Mouse (Mus musculus): ENCODE data around the gene Rtf1. TPM values are rescaled to one million over a fixed set of nuclear protein-coding genes. Genes with fewer than 3 reads are reported as not detected.

The Rtf1 gene
- polyA plus RNA-seq, 2 experiments: 32.3 to 33.2 TPM

DNA sequence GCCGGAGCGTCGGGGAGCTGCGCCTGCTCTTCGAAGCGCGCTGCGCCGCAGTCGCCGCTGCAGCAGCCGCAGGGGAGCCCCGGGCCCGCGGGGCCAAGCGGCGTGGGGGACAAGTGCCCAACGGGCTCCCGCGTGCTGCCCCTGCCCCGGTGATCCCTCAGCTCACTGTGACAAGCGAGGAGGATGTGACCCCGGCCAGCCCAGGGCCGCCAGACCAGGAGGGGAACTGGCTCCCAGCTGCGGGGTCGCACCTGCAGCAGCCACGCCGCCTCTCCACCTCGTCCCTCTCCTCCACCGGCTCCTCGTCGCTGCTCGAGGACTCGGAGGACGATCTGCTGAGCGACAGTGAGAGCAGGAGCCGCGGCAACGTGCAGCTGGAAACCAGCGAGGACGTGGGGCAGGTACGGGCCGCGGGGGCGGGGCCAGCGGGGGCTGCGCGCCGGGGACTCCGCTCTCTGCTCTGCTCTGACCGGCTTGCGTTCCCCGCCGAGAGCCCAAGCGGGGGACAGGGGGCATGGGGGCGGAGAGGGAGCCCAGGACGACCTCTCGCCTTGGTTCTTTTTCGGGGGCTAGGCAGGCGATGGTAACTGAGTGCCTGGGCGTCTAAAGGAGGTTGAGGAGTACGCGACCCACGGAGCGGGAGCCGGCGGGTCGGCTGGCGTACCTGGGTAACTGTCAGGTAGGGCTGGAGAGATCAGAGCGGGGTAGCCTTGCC lies 67.8 kb downstream of the Rtf1 start:
- no peak for ATAC-seq (ENCODE audit: low FRiP score, low read depth)
- Histone ChIP-seq H3K4me3 (replicated peaks; ENCODE audit: low read length) (peak overlapping the region; percentile 65), H3K27me3 (ENCODE audit: control insufficient read depth, insufficient read depth, low read length) (peaks cover 39% of the 10 kb centered on the region), H3K27ac (replicated peaks; ENCODE audit: low read depth, low read length) (no peak overlapping the region), H3K9me3 (ENCODE audit: control insufficient read depth, low read length) (no peaks in the 10 kb centered on the region), H3K9ac (ENCODE audit: low read depth, low read length, severe bottlenecking) (peak overlapping the region; percentile 46), H3K36me3 (ENCODE audit: control insufficient read depth, insufficient read depth, low read length) (no peaks in the 10 kb centered on the region), H3K4me1 (ENCODE audit: control insufficient read depth, insufficient read depth, low read length) (peaks cover 16% of the 10 kb centered on the region), H3K4me2 (replicated peaks; ENCODE audit: low read depth, low read length, severe bottlenecking) (peak overlapping the region; percentile 100)
- 1% methylated on average over 45 of the region's 70 CpGs for WGBS
- TF ChIP-seq POLR2A (IDR thresholded peaks at IDR 0.05; ENCODE audit: borderline replicate concordance, extremely low read depth, insufficient read depth, insufficient read length): no peak
- no peak for DNase-seq (ENCODE audit: low spot score)

DNA sequence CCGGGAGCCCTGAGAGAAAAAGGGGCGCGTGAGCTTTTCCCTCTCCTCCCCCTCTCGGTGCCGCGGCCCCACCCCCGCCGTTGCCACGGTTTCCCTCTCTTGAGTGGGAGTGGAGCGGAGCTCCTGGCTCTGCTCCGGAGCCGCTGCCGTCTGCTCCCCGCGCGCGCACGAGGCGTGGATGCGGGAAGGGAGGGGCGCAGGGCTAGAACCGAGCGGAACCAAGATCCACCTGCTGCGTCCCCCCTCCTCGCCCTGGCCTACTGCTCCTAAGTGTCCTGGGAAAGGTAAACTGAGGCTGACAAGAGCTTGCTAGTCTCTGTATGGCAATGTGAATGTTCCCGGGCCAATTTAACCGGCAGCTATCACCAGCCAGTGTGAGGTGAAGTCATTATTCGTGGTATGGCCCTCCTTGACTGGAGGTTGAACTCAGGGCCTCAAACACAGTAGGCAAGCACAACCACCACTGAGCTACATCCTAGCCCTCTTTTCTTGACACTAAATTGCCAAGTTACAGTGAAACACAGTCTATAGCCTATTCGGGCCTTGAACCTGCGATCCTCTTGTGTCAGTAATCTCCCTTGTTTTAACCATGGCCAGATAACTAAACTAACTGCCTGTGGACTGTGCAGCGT lies 68.4 kb downstream of the Rtf1 start:
- WGBS: 9% methylated on average over 28 of the region's 31 CpGs
- Histone ChIP-seq H3K4me2 (replicated peaks; ENCODE audit: low read depth, low read length, severe bottlenecking) (peak overlapping the region; percentile 100), H3K9ac (ENCODE audit: low read depth, low read length, severe bottlenecking) (no peak overlapping the region), H3K9me3 (ENCODE audit: control insufficient read depth, low read length) (no peaks in the 10 kb centered on the region), H3K4me3 (replicated peaks; ENCODE audit: low read length) (peak overlapping the region; percentile 65), H3K27me3 (ENCODE audit: control insufficient read depth, insufficient read depth, low read length) (peaks cover 39% of the 10 kb centered on the region), H3K27ac (replicated peaks; ENCODE audit: low read depth, low read length) (no peak overlapping the region), H3K36me3 (ENCODE audit: control insufficient read depth, insufficient read depth, low read length) (no peaks in the 10 kb centered on the region), H3K4me1 (ENCODE audit: control insufficient read depth, insufficient read depth, low read length) (peaks cover 16% of the 10 kb centered on the region)
- DNase-seq (ENCODE audit: low spot score) (no peak), ATAC-seq (ENCODE audit: low FRiP score, low read depth) (no peak)
- TF ChIP-seq POLR2A (IDR thresholded peaks at IDR 0.05; ENCODE audit: borderline replicate concordance, extremely low read depth, insufficient read depth, insufficient read length): no peak

DNA sequence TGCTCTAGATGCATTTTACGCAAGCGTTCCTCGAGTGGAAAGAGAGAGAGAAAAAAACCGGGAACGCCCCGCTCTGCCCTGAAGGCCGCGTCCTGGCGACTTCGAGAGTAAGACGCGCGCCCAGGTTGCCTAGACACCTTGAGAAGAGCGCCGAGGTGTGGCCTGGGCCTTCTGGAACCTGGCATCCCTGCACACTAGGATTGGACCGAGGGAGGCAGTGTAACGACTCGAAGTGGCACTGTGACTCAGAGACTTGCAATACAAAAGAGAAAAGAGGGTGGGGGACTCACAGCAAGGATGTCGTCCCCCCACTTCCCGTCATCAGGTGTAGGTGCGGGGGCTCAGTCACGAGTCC lies 68.9 kb downstream of the Rtf1 start:
- ATAC-seq (ENCODE audit: low FRiP score, low read depth) (no peak), DNase-seq (ENCODE audit: low spot score) (no peak)
- Histone ChIP-seq H3K36me3 (ENCODE audit: control insufficient read depth, insufficient read depth, low read length) (no peaks in the 10 kb centered on the region), H3K27me3 (ENCODE audit: control insufficient read depth, insufficient read depth, low read length) (peaks cover 39% of the 10 kb centered on the region), H3K27ac (replicated peaks; ENCODE audit: low read depth, low read length) (no peak overlapping the region), H3K4me1 (ENCODE audit: control insufficient read depth, insufficient read depth, low read length) (peaks cover 16% of the 10 kb centered on the region), H3K9me3 (ENCODE audit: control insufficient read depth, low read length) (no peaks in the 10 kb centered on the region), H3K4me2 (replicated peaks; ENCODE audit: low read depth, low read length, severe bottlenecking) (peak overlapping the region; percentile 35; the same call in 1 of the 2 replicates), H3K4me3 (replicated peaks; ENCODE audit: low read length) (peak overlapping the region; percentile 65), H3K9ac (ENCODE audit: low read depth, low read length, severe bottlenecking) (0 out of 2 replicates have a peak overlapping the region, but pooled peaks have one; percentile 16)
- no peak for TF ChIP-seq POLR2A (IDR thresholded peaks at IDR 0.05; ENCODE audit: borderline replicate concordance, extremely low read depth, insufficient read depth, insufficient read length)
- 4% methylated on average over 22 of the region's 22 CpGs for whole genome bisulfite sequencing

DNA sequence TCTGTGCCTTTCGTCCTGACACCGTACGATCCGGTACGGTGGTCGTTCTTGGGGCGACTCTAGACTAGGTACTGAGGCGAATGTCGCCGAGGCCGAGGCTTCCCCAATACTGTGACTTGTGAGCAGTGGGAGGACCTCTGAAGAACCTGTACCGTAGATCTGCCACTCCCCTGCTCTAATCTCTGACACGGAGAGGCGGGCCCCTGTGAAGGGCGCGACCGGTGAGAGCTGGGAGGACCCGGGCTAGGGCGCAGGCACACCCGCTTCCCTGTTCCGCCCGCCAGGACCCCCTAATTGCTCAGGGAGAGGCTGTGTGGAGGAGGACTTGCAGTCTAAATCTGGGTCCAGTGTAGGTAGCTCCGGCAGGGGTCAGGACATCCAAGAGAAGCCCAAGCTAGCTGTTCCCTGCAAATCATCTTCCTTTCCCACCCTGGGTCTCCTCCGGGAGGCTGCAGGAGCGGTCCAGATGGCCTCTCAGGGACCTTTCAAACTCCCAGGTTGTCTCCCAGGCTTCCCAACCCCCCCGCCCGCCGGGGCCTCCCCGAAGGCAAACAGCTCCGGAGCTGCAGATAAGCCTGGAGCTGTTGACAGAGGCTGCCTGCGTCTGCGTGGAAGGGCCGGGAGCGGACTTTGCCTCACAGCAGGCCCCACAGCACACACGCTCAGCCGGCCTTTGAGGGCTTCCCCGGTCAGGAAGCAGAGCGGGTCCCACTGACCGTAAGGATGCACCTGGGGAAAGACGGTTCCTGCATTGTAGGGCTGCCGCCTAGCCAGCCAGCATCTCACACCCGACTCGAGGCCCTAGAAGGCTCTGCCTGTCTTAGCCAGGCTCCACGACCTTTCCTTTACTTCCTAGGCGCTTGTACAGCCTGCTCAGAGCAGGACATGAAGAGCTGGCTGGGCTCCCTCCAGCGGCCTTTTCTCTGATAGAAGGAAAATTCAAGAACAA lies 69.6 kb downstream of the Rtf1 start:
- H3K27ac ChIP-seq (replicated peaks; ENCODE audit: low read depth, low read length): no peak overlapping the region
- peaks cover 39% of the 10 kb centered on the region for H3K27me3 ChIP-seq (ENCODE audit: control insufficient read depth, insufficient read depth, low read length)
- peak overlapping the region; percentile 35 for H3K4me2 ChIP-seq (replicated peaks; ENCODE audit: low read depth, low read length, severe bottlenecking)
- no peak for TF ChIP-seq POLR2A (IDR thresholded peaks at IDR 0.05; ENCODE audit: borderline replicate concordance, extremely low read depth, insufficient read depth, insufficient read length)
- H3K4me3 ChIP-seq (replicated peaks; ENCODE audit: low read length): peak overlapping the region; percentile 65
- H3K36me3 ChIP-seq (ENCODE audit: control insufficient read depth, insufficient read depth, low read length): no peaks in the 10 kb centered on the region
- H3K4me1 ChIP-seq (ENCODE audit: control insufficient read depth, insufficient read depth, low read length): peaks cover 16% of the 10 kb centered on the region
- H3K9me3 ChIP-seq (ENCODE audit: control insufficient read depth, low read length): no peaks in the 10 kb centered on the region
- 0 out of 2 replicates have a peak overlapping the region, but pooled peaks have one; percentile 16 for H3K9ac ChIP-seq (ENCODE audit: low read depth, low read length, severe bottlenecking)
- WGBS: 4% methylated on average over 43 of the region's 46 CpGs
- no peak for DNase-seq (ENCODE audit: low spot score)
- ATAC-seq (ENCODE audit: low FRiP score, low read depth): no peak

GRCm38 (mm10) chr2:119745281-119745680 lies 70.4 kb downstream of the Rtf1 start:
- Histone ChIP-seq H3K4me2 (replicated peaks; ENCODE audit: low read depth, low read length, severe bottlenecking) (no peak overlapping the region), H3K4me3 (replicated peaks; ENCODE audit: low read length) (no peak overlapping the region), H3K4me1 (ENCODE audit: control insufficient read depth, insufficient read depth, low read length) (peaks cover 16% of the 10 kb centered on the region), H3K9ac (ENCODE audit: low read depth, low read length, severe bottlenecking) (no peak overlapping the region), H3K9me3 (ENCODE audit: control insufficient read depth, low read length) (no peaks in the 10 kb centered on the region), H3K27me3 (ENCODE audit: control insufficient read depth, insufficient read depth, low read length) (peaks cover 39% of the 10 kb centered on the region), H3K27ac (replicated peaks; ENCODE audit: low read depth, low read length) (no peak overlapping the region), H3K36me3 (ENCODE audit: control insufficient read depth, insufficient read depth, low read length) (no peaks in the 10 kb centered on the region)
- DNase-seq (ENCODE audit: low spot score): no peak
- WGBS: 4% methylated on average over 1 of the region's 1 CpGs
- no peak for ATAC-seq (ENCODE audit: low FRiP score, low read depth)
- TF ChIP-seq POLR2A (IDR thresholded peaks at IDR 0.05; ENCODE audit: borderline replicate concordance, extremely low read depth, insufficient read depth, insufficient read length): no peak

All from limb, embryonic 14.5 days (tissue).